In genomic region chr13:74062378-74063128, GRCm38 (mm10) we compare ENCODE assay signal across 8 mouse cellular contexts. TPM values are rescaled to one million over a fixed set of nuclear protein-coding genes. Genes with fewer than 3 reads are reported as not detected.
A peak's percentile ranks its signal among the peaks of the same experiment; 100 is the strongest.
DNase-seq lines count a peak whose midpoint lies in the region; ATAC-seq and TF ChIP-seq lines count a peak whose summit lies in the region.

No protein-coding gene starts in this region.

- no peaks in the 10 kb centered on the region for H3K9me3 ChIP-seq in hindbrain, embryonic 11.5 days (ENCODE audit: control insufficient read depth, low read length)
- no peaks in the 10 kb centered on the region for H3K9me3 ChIP-seq in midbrain, embryonic 12.5 days

- H3K36me3 ChIP-seq in kidney, adult 2 months (ENCODE audit: control insufficient read depth, insufficient read depth, low read length), result no peaks in the 10 kb centered on the region; the same call in 1 of the 2 replicates
- H3K36me3 ChIP-seq in hindbrain, embryonic 11.5 days (ENCODE audit: control insufficient read depth, insufficient read depth, low read length), result no peaks in the 10 kb centered on the region
- peaks cover 7% of the 10 kb centered on the region for H3K36me3 ChIP-seq in midbrain, embryonic 12.5 days

- peak overlapping the region; percentile 89 for H3K4me3 ChIP-seq in kidney, adult 2 months (ENCODE audit: insufficient read depth, low read depth, low read length)
- H3K4me3 ChIP-seq in bone marrow, adult 2 months (replicated peaks; ENCODE audit: control insufficient read depth, low read depth, low read length), result peak overlapping the region; percentile 85
- peak overlapping the region; percentile 82 for H3K4me3 ChIP-seq in hindbrain, embryonic 11.5 days (ENCODE audit: low read depth, low read length)
- peak overlapping the region; percentile 72 for H3K4me3 ChIP-seq in midbrain, embryonic 12.5 days

- no peak overlapping the region for H3K27ac ChIP-seq in kidney, adult 2 months (ENCODE audit: insufficient read depth, low read depth, low read length)
- no peak overlapping the region for H3K27ac ChIP-seq in bone marrow, adult 2 months (ENCODE audit: control insufficient read depth, insufficient read depth, low read depth, low read length, poor library complexity)
- H3K27ac ChIP-seq in hindbrain, embryonic 11.5 days (ENCODE audit: low read depth, low read length), result no peak overlapping the region
- no peak overlapping the region for H3K27ac ChIP-seq in midbrain, embryonic 12.5 days (replicated peaks)

- no peaks in the 10 kb centered on the region for H3K27me3 ChIP-seq in kidney, adult 2 months (replicated peaks; ENCODE audit: control insufficient read depth, insufficient read depth, low read length)
- no peaks in the 10 kb centered on the region for H3K27me3 ChIP-seq in hindbrain, embryonic 11.5 days (ENCODE audit: control insufficient read depth, insufficient read depth, low read length)
- no peaks in the 10 kb centered on the region for H3K27me3 ChIP-seq in midbrain, embryonic 12.5 days

- DNase-seq in kidney, adult 2 months, result no peak
- no peak for DNase-seq in kidney, adult 18-20 months
- DNase-seq in hindbrain, embryonic 11.5 days (ENCODE audit: low spot score), result peak; percentile 2
- no peak for DNase-seq in layer of hippocampus, adult 8-10 months (ENCODE audit: low spot score in 2 of 2)
- DNase-seq in right cerebral cortex, postnatal 10 days (ENCODE audit: low spot score in 2 of 2), result no peak
- no peak for DNase-seq in gastrocnemius, postnatal 4 days (ENCODE audit: low spot score in 2 of 2)

- WGBS in kidney, adult 2 months, result 22% methylated on average over 11 of the region's 11 CpGs
- WGBS in bone marrow, adult 2 months, result 35% methylated on average over 11 of the region's 11 CpGs
- 32% methylated on average over 10 of the region's 11 CpGs for WGBS in hindbrain, embryonic 11.5 days
- WGBS in midbrain, embryonic 12.5 days, result 33% methylated on average over 10 of the region's 11 CpGs

- peak overlapping the region; percentile 41 for H3K4me2 ChIP-seq in hindbrain, embryonic 11.5 days (replicated peaks; ENCODE audit: low read depth, low read length)
- peak overlapping the region; percentile 54 for H3K4me2 ChIP-seq in midbrain, embryonic 12.5 days (replicated peaks)

- peak overlapping the region; percentile 89 for H3K9ac ChIP-seq in hindbrain, embryonic 11.5 days (ENCODE audit: low read depth, low read length)
- H3K9ac ChIP-seq in midbrain, embryonic 12.5 days (replicated peaks), result peak overlapping the region; percentile 79

- no peak for ATAC-seq in hindbrain, embryonic 11.5 days (ENCODE audit: low FRiP score)
- no peak for ATAC-seq in midbrain, embryonic 12.5 days (ENCODE audit: low FRiP score, low read depth)

- TF ChIP-seq CTCF in kidney, adult 2 months (conservative IDR thresholded peaks at IDR 0.05; ENCODE audit: insufficient read depth, insufficient read length, low read depth, low read length), result no peak
- TF ChIP-seq CTCF in bone marrow, adult 2 months (IDR thresholded peaks at IDR 0.05; ENCODE audit: control insufficient read depth, insufficient read depth, low read length), result no peak

- TF ChIP-seq POLR2A in kidney, adult 2 months (IDR thresholded peaks at IDR 0.05; ENCODE audit: low read depth, low read length), result no peak
- TF ChIP-seq POLR2A in bone marrow, adult 2 months (IDR thresholded peaks at IDR 0.05; ENCODE audit: borderline replicate concordance, control insufficient read depth, low read depth, low read length), result no peak

- no peaks in the 10 kb centered on the region for H3K4me1 ChIP-seq in kidney, adult 2 months (ENCODE audit: control insufficient read depth, insufficient read depth, low read length)
- H3K4me1 ChIP-seq in bone marrow, adult 2 months (ENCODE audit: control insufficient read depth, insufficient read depth, low read length), result no peaks in the 10 kb centered on the region; the same call in 1 of the 2 replicates
- H3K4me1 ChIP-seq in hindbrain, embryonic 11.5 days (replicated peaks; ENCODE audit: control insufficient read depth, insufficient read depth, low read length), result no peaks in the 10 kb centered on the region
- 0 out of 2 replicates have a peak, but pooled peaks cover 2% of the 10 kb centered on the region for H3K4me1 ChIP-seq in midbrain, embryonic 12.5 days

RNA-seq across cellular contexts. Expression of gene Cep72, which starts 0.5 kb away (rescaled TPM):
- 1.8 and 2.2 TPM in 2 replicates for polyA plus RNA-seq in kidney, adult 2 months (2012; rRNA removed)
- 3.8 and 5.9 TPM in 2 replicates for polyA plus RNA-seq in bone marrow, adult 2 months (2011; ENCODE audit: insufficient read depth, insufficient read length, low replicate concordance, missing spikeins)
- polyA plus RNA-seq in hindbrain, embryonic 11.5 days (2014; fragmentation: Nextera tagmentation; extraction: Ambion mirVana), result 18.3 and 20.3 TPM in 2 replicates
- 16.9 and 18.6 TPM in 2 replicates for polyA plus RNA-seq in midbrain, embryonic 12.5 days (2016; fragmentation: Nextera tagmentation; extraction: Ambion mirVana)
- 1 to 10 TPM; 1.0 to 2.4 (median 1.1) TPM for total RNA-seq in layer of hippocampus, adult 8-10 months (2022)
- 1 to 10 TPM; 2.1 to 5.0 TPM for total RNA-seq in gastrocnemius, postnatal 4 days (2021)

RNA-seq across cellular contexts. Expression of gene Tppp, which starts 53.3 kb away (rescaled TPM):
- polyA plus RNA-seq in kidney, adult 2 months (2012; rRNA removed), result 4.3 and 4.5 TPM in 2 replicates
- 0.38 and 6.8 TPM in 2 replicates for polyA plus RNA-seq in bone marrow, adult 2 months (2011; ENCODE audit: insufficient read depth, insufficient read length, low replicate concordance, missing spikeins)
- 4.0 and 4.9 TPM in 2 replicates for polyA plus RNA-seq in hindbrain, embryonic 11.5 days (2014; fragmentation: Nextera tagmentation; extraction: Ambion mirVana)
- 4.2 and 4.5 TPM in 2 replicates for polyA plus RNA-seq in midbrain, embryonic 12.5 days (2016; fragmentation: Nextera tagmentation; extraction: Ambion mirVana)
- 100 to 1,000 TPM; 243 to 278 (median 268) TPM for total RNA-seq in layer of hippocampus, adult 8-10 months (2022)
- 10 to 100 TPM; 11.0 to 12.7 TPM for total RNA-seq in gastrocnemius, postnatal 4 days (2021)

RNA-seq across cellular contexts. Expression of gene Slc9a3, which starts 58.7 kb away (rescaled TPM):
- polyA plus RNA-seq in kidney, adult 2 months (2012; rRNA removed), result 76.3 and 90.9 TPM in 2 replicates
- not detected in 2 replicates for polyA plus RNA-seq in bone marrow, adult 2 months (2011; ENCODE audit: insufficient read depth, insufficient read length, low replicate concordance, missing spikeins)
- not detected in 2 replicates for polyA plus RNA-seq in hindbrain, embryonic 11.5 days (2014; fragmentation: Nextera tagmentation; extraction: Ambion mirVana)
- polyA plus RNA-seq in midbrain, embryonic 12.5 days (2016; fragmentation: Nextera tagmentation; extraction: Ambion mirVana), result 0.04 TPM in 2 replicates
- total RNA-seq in layer of hippocampus, adult 8-10 months (2022), result 1 to 10 TPM; 1.4 to 2.4 (median 1.8) TPM
- total RNA-seq in gastrocnemius, postnatal 4 days (2021), result under 1 TPM; 0.73 to 0.76 TPM

Comparison
In these comparisons a context has a peak if more than half of its experiments do, and no peak if none do; other contexts are left out.
1. RNA of gene Slc9a3, which starts 58.7 kb away (polyA plus RNA-seq): 76.3 to 90.9 TPM in kidney, adult 2 months; not detected in hindbrain, embryonic 11.5 days, 0.04 TPM in midbrain, embryonic 12.5 days and not detected in bone marrow, adult 2 months; every median in the first group is over 10 times any median in the second.
2. Peak in every context shown above with its lines, with median percentiles within 50 percentile points of each other: H3K4me3 ChIP-seq.